Mouse (Mus musculus): Measurements from ENCODE around the gene Sbk1. TPM values are rescaled to one million over a fixed set of nuclear protein-coding genes. Genes with fewer than 3 reads are reported as not detected.

Sbk1 gene
- polyA plus RNA-seq, 1 experiment from 2014 or later = 111 TPM

DNA sequence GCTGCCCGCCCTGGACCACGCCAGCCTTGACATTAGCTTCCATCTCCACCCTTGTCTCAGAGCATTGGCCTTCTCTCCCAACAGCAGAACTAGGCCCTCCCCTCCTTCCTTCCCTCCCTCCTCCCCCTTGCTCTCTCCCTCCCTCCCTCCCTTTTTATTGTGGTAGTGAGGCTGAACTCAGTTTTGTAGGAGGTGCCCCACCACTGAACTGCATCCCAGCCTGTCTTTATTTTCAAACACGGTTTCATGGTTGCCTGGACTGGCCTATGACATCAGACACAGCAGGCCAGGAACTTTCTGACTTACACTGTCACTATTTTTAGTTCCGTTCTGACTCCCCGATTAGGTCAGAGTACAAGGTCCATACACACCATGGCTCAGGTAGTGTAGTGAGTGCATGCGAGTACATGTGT, 67.8 kb downstream of the Sbk1 start:
- Histone ChIP-seq H3K36me3 (ENCODE audit: control insufficient read depth, insufficient read depth, low read length) (no peaks in the 10 kb centered on the region), H3K27ac (replicated peaks; ENCODE audit: low read depth, low read length) (no peak overlapping the region), H3K4me2 (ENCODE audit: low read depth, severe bottlenecking) (no peak overlapping the region), H3K9ac (ENCODE audit: low read length) (no peak overlapping the region), H3K27me3 (ENCODE audit: control insufficient read depth, insufficient read depth, low read length) (no peaks in the 10 kb centered on the region), H3K4me3 (ENCODE audit: low read depth, low read length) (no peak overlapping the region), H3K4me1 (ENCODE audit: control insufficient read depth, insufficient read depth, low read length) (no peaks in the 10 kb centered on the region; the same call in 1 of the 2 replicates), H3K9me3 (ENCODE audit: control insufficient read depth, low read length) (no peaks in the 10 kb centered on the region)
- ATAC-seq (ENCODE audit: insufficient number of reproducible peaks, low FRiP score, low TSS enrichment, low read depth) (no peak), DNase-seq (ENCODE audit: low spot score) (no peak)
- 77% methylated on average over 6 of the region's 6 CpGs for whole genome bisulfite sequencing

DNA sequence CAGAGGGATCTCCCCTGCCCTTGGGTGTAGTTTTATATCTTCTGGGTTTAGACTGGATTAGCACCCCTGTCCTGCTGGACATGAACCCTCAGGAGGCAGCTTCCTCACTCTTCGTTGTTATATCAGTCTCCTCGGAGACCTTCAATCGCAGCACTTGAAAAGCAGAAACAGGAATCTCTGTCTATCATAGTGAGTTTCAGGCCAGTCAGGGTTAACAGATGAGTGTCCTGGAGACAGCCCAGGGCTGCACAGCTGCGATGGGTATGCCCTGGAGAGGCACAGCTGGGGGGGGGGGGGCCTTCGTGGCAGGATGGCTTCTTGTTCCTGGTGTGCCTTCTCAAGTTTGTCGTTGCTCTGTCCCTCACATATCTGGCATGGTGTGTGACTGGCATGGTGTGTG, 68.5 kb downstream of the Sbk1 start:
- Histone ChIP-seq H3K4me2 (ENCODE audit: low read depth, severe bottlenecking) (no peak overlapping the region), H3K9me3 (ENCODE audit: control insufficient read depth, low read length) (no peaks in the 10 kb centered on the region), H3K4me3 (ENCODE audit: low read depth, low read length) (no peak overlapping the region), H3K36me3 (ENCODE audit: control insufficient read depth, insufficient read depth, low read length) (no peaks in the 10 kb centered on the region), H3K9ac (ENCODE audit: low read length) (no peak overlapping the region; the same call in 1 of the 2 replicates), H3K4me1 (ENCODE audit: control insufficient read depth, insufficient read depth, low read length) (no peaks in the 10 kb centered on the region; the same call in 1 of the 2 replicates), H3K27ac (replicated peaks; ENCODE audit: low read depth, low read length) (no peak overlapping the region), H3K27me3 (ENCODE audit: control insufficient read depth, insufficient read depth, low read length) (no peaks in the 10 kb centered on the region)
- WGBS = 55% methylated on average over 6 of the region's 6 CpGs
- DNase-seq (ENCODE audit: low spot score) (no peak), ATAC-seq (ENCODE audit: insufficient number of reproducible peaks, low FRiP score, low TSS enrichment, low read depth) (no peak)

Other genes with a start within 250 kb of the Sbk1 start
- gene Gsg1l, start 190.2 kb upstream of the Sbk1 start, polyA plus RNA-seq (2014; fragmentation: Nextera tagmentation; extraction: Ambion mirVana) = 0.43 and 0.55 TPM in 2 replicates
- 70.0 and 76.6 TPM in 2 replicates for gene Xpo6, start 72.1 kb upstream of the Sbk1 start, polyA plus RNA-seq (2014; fragmentation: Nextera tagmentation; extraction: Ambion mirVana)
- gene Lat, start 97.0 kb downstream of the Sbk1 start, polyA plus RNA-seq (2014; fragmentation: Nextera tagmentation; extraction: Ambion mirVana) = 2.2 and 3.2 TPM in 2 replicates
- gene Spns1, start 104.8 kb downstream of the Sbk1 start, polyA plus RNA-seq (2014; fragmentation: Nextera tagmentation; extraction: Ambion mirVana) = 41.7 and 46.5 TPM in 2 replicates
- gene Nfatc2ip, start 124.1 kb downstream of the Sbk1 start, polyA plus RNA-seq (2014; fragmentation: Nextera tagmentation; extraction: Ambion mirVana) = 2.8 and 3.6 TPM in 2 replicates
- gene Cd19, start 142.3 kb downstream of the Sbk1 start, polyA plus RNA-seq (2014; fragmentation: Nextera tagmentation; extraction: Ambion mirVana) = 0.41 TPM in 1 of 2 replicates, not detected in the other
- gene Rabep2, start 156.1 kb downstream of the Sbk1 start, polyA plus RNA-seq (2014; fragmentation: Nextera tagmentation; extraction: Ambion mirVana) = 25.8 and 28.1 TPM in 2 replicates
- 16.0 and 18.8 TPM in 2 replicates for gene Atp2a1, start 190.5 kb downstream of the Sbk1 start, polyA plus RNA-seq (2014; fragmentation: Nextera tagmentation; extraction: Ambion mirVana)
- 50.7 and 51.3 TPM in 2 replicates for gene Sh2b1, start 202.8 kb downstream of the Sbk1 start, polyA plus RNA-seq (2014; fragmentation: Nextera tagmentation; extraction: Ambion mirVana)
- gene Tufm, start 214.7 kb downstream of the Sbk1 start, polyA plus RNA-seq (2014; fragmentation: Nextera tagmentation; extraction: Ambion mirVana) = 165 and 170 TPM in 2 replicates
- gene Atxn2l, start 230.8 kb downstream of the Sbk1 start, polyA plus RNA-seq (2014; fragmentation: Nextera tagmentation; extraction: Ambion mirVana) = 62.0 and 66.3 TPM in 2 replicates

Measured in limb, embryonic 11.5 days (tissue).